Mouse (Mus musculus) forebrain, embryonic 12.5 days (tissue): Measurements from ENCODE around the gene Srl. TPM values are rescaled to one million over a fixed set of nuclear protein-coding genes. Genes with fewer than 3 reads are reported as not detected.
"Not testable (repeated sequence)": the region's sequence is repeated elsewhere in the genome, so short reads cannot be mapped to it uniquely, and the experiment has no call there.

Source experiments
- ATAC-seq: fragments of 200-750 bp; cut with Nextera tagmentation; 2 replicates; pipeline ENCODE4 v1.8.0; 2017; ENCODE audit warnings: moderate TSS enrichment; ENCODE audit not compliant: low FRiP score
- H3K27ac ChIP-seq: fragments of 300-500 bp; sonication (generic); 2 replicates; pipeline ENCODE4 v1.5.1; 2016; ENCODE audit warnings: mild to moderate bottlenecking
- H3K27me3 ChIP-seq: fragments of 300-500 bp; sonication (generic); 2 replicates; pipeline ENCODE4 v1.6.1; 2016; ENCODE audit warnings: mild to moderate bottlenecking
- H3K36me3 ChIP-seq: fragments of 300-500 bp; sonication (generic); replicated peaks from 2 replicates; pipeline ENCODE4 v1.6.1; 2016; ENCODE audit warnings: mild to moderate bottlenecking
- H3K4me1 ChIP-seq: fragments of 300-500 bp; sonication (generic); 2 replicates; pipeline ENCODE4 v1.6.1; 2016
- H3K4me2 ChIP-seq: fragments of 300-500 bp; sonication (generic); 2 replicates; pipeline ENCODE4 v1.6.1; 2016; ENCODE audit warnings: mild to moderate bottlenecking, moderate library complexity
- H3K4me3 ChIP-seq: fragments of 300-500 bp; sonication (generic); replicated peaks from 2 replicates; pipeline ENCODE4 v1.5.1; 2016; ENCODE audit warnings: mild to moderate bottlenecking
- H3K9ac ChIP-seq: fragments of 300-500 bp; sonication (generic); 2 replicates; pipeline ENCODE4 v1.6.1; 2016; ENCODE audit warnings: mild to moderate bottlenecking
- H3K9me3 ChIP-seq: fragments of 300-500 bp; sonication (generic); 2 replicates; pipeline ENCODE4 v1.6.1; 2016
- WGBS: fragments of 180-500 bp; shearing (Covaris S2); methylation state at CpG from one replicate; pipeline ENCODE4 v1.1.7; 2016; 5-methylcytosine and 5-hydroxymethylcytosine counted together
- polyA plus RNA-seq: library from polyadenylated mRNA; unstranded; fragments of >200 nt; fragmentation: Nextera tagmentation; extraction: Ambion mirVana; gene quantifications from 2 replicates; pipeline ENCODE4 v1.2.1, GENCODE M21; 2016

The Srl gene
- polyA plus RNA-seq = 27.6 and 30.7 TPM in 2 replicates

DNA sequence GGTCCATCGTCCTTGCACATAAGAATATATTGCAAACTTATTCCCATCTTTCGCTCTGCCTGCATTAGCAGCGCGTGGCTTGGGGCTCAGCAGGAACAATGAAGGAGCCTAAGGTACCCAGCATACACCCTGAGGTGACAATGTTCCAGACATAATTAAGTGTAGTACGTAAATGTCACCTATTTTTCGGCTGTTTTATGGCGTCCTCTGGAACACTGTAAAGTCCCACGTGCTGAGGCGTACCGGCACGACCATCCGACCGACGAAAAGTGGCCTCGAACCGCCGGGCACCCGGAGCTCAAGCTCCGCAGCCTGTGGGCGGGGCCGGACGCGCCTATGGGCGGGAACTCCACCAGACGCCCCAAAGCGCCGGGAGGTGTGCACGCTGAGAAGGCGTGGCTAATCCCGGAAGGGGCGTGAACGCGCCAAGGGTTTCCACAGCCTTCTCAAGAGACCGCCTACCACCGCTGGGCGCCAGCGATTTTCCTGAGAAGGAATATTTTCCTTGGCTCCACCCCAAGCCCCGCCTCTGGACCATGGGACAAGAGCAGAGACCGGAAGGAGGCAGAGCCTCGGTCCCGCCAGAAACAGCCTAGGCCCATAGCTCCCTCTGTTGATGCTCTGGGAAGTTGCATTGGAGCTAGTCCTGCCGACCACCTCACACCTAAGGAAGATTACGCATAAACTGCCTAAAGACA lies at the start of gene Srl:
Gene Srl, minus strand, starts transcription at position 316 of the 698 bp plus-strand sequence.
- peak; percentile 97 for ATAC-seq
- H3K4me1 ChIP-seq = peaks cover 9% of the 10 kb centered on the region; the same call in 1 of the 2 replicates
- under 1% methylated on average over 43 of the region's 43 CpGs for WGBS
- peaks cover 19% of the 10 kb centered on the region for H3K36me3 ChIP-seq
- H3K4me2 ChIP-seq = peak within 1 kb of the TSS; percentile 58
- peak within 1 kb of the TSS; percentile 46 for H3K4me3 ChIP-seq
- H3K27me3 ChIP-seq = no peaks in the 10 kb centered on the region
- H3K27ac ChIP-seq = peak within 1 kb of the TSS; percentile 38; the same call in 1 of the 2 replicates
- H3K9ac ChIP-seq = peak within 1 kb of the TSS; percentile 41
- no peaks in the 10 kb centered on the region for H3K9me3 ChIP-seq

DNA sequence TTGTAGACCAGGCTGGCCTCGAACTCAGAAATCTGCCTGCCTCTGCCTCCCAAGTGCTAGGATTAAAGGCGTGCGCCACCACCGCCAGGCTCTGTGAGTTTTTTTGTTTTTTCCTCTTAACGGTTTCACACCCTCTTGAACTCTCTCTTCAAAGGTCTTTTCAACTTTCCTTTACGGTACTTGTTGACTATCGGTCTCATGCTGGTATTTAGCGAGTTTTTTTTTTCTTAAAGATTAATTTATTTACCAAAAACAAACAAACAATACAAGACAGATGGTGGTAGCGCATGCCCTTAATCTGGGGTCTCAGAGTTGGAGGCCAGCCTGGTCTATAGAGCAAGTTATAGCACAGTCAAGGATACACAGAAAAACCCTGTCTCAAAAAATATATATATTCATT lies 48.6 kb upstream of the Srl start:
- no peaks in the 10 kb centered on the region for H3K27me3 ChIP-seq
- H3K27ac ChIP-seq = no peak overlapping the region
- no peaks in the 10 kb centered on the region for H3K9me3 ChIP-seq
- H3K4me1 ChIP-seq = peaks cover 37% of the 10 kb centered on the region
- peaks cover 6% of the 10 kb centered on the region; the same call in 1 of the 2 replicates for H3K36me3 ChIP-seq
- ATAC-seq = no peak
- H3K4me3 ChIP-seq = no peak overlapping the region
- WGBS = 98% methylated on average over 9 of the region's 9 CpGs
- H3K9ac ChIP-seq = no peak overlapping the region
- no peak overlapping the region for H3K4me2 ChIP-seq

DNA sequence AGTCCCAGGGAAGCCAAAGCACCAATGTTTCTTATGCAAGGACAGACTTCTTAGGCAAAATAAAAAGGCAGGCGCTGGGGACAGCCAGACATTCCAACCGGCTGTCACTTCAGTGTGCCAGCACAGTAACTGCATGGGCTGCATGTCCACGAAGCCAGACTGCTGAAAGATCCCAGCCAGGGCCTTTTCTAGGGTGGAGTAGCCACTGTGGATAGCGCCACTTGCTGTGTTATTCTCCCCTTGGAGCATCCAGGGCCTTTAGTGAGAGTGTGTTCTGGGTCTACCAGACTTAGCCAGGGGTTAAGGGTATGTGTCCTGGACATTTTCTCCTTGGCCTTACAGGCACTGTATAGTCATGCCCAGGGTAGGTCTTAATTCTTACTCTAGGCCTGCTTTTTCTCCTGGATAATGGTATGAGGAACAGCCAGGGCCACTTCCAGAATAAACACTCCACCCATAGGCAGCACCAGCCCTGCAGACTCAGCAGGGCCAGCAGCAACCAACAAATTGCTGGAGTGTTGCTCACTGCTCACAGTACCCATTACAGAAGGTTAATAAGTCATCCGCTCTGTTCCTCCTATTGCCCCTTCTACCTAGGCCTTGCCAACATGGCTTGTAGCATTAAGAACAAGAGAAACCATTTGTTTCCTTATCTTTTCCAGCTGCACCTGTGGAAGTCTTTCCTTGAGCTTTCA lies 46.0 kb upstream of the Srl start:
- Histone ChIP-seq H3K27me3 (no peaks in the 10 kb centered on the region), H3K4me3 (no peak overlapping the region), H3K9me3 (no peaks in the 10 kb centered on the region), H3K9ac (no peak overlapping the region; the same call in 1 of the 2 replicates), H3K4me1 (peaks cover 21% of the 10 kb centered on the region), H3K36me3 (peaks cover 6% of the 10 kb centered on the region; the same call in 1 of the 2 replicates), H3K27ac (peak overlapping the region; percentile 84), H3K4me2 (peak overlapping the region; percentile 65; the same call in 1 of the 2 replicates)
- 60% methylated on average over 5 of the region's 5 CpGs for WGBS
- no peak for ATAC-seq

DNA sequence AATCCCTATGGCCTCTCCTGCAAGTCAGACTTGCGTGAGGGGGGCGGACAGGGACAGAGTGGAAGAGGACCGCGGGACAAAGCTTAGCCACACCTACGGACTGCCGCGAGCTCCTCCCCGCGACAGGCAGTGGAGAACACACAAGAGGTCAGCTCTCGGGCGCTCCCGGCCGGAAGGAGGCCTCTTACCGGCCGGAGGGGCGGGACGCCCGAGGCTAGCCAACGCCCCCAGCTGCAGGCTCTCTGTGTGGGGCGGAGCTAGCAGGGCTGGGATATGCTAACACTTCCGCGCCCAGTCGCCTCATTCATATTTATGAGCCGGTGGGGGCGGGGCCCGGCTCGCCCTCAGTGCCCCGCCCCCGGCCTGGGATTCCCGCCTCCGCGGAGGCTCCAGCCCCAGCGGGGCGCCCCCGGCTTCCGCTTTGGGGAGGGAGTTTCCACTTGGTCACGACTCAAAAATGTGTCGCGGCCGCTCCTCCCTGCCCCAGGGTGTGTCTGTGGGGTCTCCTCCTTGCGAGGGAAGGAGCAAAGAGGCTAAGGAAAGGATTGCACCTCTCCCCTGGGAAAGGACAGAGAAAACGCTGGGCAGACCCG lies 45.0 kb upstream of the Srl start:
- Histone ChIP-seq H3K4me3 (peak overlapping the region; percentile 48), H3K4me1 (peaks cover 18% of the 10 kb centered on the region), H3K9me3 (no peaks in the 10 kb centered on the region), H3K27ac (peak overlapping the region; percentile 84), H3K9ac (peak overlapping the region; percentile 54), H3K4me2 (peak overlapping the region; percentile 65), H3K27me3 (no peaks in the 10 kb centered on the region), H3K36me3 (peaks cover 6% of the 10 kb centered on the region; the same call in 1 of the 2 replicates)
- ATAC-seq = peak; percentile 99
- WGBS = under 1% methylated on average over 43 of the region's 43 CpGs

DNA sequence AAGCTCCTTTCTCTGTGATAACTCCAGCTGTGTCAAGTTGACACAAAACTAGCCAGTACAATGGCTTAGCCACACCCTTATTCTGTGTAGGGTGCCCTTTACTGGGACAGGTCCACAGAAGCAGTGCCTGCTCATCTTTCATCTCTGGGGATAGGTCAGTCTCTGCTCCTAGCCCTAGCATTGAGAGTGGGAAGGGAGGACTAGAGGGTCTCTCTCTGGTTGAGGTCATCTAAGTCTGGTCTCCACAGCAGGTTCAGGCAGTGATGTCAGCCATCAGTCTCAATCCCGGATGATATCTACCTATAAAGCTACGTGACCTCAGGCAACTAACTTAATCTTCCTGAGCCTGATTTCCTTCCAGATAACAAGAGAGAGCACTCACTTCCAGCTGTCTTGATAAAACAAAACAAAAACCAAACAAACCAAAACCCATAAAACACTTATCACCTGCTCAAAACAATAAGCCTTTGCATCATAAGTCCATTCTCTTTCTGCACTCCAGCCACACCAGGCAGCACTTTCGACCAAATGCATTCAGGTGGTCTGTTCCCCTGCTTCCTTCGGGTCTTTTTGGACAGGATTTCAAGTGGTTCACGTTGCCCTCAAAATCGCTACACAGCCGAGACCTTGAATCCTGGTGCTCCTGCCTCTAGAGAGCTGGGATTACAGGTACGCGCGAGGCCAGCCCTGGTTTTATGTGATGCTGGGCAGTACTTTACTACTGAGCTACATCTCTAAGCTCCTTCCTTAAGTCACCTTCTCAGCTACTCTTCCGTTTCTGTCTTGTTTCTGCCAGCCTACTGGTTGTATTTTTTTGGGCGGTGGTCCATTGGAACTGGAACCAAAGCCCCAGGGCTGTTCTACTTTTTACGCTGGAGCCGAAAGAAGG lies 44.3 kb upstream of the Srl start:
- Histone ChIP-seq H3K9me3 (no peaks in the 10 kb centered on the region), H3K4me1 (peaks cover 18% of the 10 kb centered on the region), H3K27me3 (no peaks in the 10 kb centered on the region), H3K27ac (peak overlapping the region; percentile 84), H3K4me3 (peak overlapping the region; percentile 48), H3K36me3 (peaks cover 6% of the 10 kb centered on the region; the same call in 1 of the 2 replicates), H3K4me2 (peak overlapping the region; percentile 65), H3K9ac (peak overlapping the region; percentile 54)
- ATAC-seq = peak; percentile 30
- WGBS = 10% methylated on average over 14 of the region's 14 CpGs

DNA sequence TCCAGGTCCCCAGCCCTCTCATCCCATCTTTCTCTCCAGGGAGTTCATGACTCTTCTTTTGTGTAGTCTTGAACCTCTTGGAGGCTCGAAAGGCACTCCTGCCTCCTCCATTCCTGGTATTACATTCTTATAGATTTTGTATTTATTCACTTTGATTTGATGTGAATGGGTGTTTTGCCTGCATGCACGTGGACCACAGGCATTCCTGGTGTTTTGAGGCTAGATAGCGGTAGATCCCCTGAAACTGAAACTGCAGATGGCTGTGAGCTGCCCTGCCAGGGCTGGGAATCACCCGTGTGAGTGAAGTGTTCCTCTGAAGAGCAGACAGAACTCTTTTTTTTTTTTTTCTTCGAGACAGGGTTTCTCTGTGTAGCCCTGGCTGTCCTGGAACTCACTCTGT lies 42.8 kb upstream of the Srl start:
- Histone ChIP-seq H3K9ac (no peak overlapping the region), H3K4me3 (no peak overlapping the region), H3K9me3 (no peaks in the 10 kb centered on the region), H3K27me3 (no peaks in the 10 kb centered on the region), H3K27ac (no peak overlapping the region), H3K4me2 (no peak overlapping the region), H3K36me3 (no peaks in the 10 kb centered on the region), H3K4me1 (peaks cover 18% of the 10 kb centered on the region)
- 76% methylated on average over 5 of the region's 5 CpGs for WGBS
- ATAC-seq = no peak

DNA sequence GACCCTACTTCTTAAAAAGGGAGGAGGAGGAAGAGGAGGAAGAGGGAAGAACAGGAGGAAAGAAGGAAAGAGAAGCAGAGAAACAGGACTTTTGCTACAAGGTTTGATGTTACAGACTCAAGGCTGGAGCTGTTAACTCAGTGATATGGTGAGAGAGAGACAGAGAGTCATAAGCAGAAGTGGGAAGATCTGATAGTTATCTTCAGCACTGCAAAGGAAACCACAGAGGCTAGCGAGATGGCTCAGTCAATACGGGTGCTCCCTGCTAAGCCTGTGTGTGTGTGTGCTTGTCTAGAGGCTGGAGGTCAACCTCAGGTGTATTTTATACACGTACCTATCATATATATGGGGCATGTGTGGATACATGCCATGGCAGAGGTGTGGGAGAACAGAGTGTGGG lies 42.2 kb upstream of the Srl start:
- Histone ChIP-seq H3K9me3 (no peaks in the 10 kb centered on the region), H3K36me3 (no peaks in the 10 kb centered on the region), H3K9ac (no peak overlapping the region), H3K27ac (no peak overlapping the region), H3K4me1 (peaks cover 18% of the 10 kb centered on the region), H3K4me2 (no peak overlapping the region), H3K4me3 (no peak overlapping the region), H3K27me3 (no peaks in the 10 kb centered on the region)
- WGBS = 91% methylated on average over 3 of the region's 3 CpGs
- ATAC-seq = no peak

DNA sequence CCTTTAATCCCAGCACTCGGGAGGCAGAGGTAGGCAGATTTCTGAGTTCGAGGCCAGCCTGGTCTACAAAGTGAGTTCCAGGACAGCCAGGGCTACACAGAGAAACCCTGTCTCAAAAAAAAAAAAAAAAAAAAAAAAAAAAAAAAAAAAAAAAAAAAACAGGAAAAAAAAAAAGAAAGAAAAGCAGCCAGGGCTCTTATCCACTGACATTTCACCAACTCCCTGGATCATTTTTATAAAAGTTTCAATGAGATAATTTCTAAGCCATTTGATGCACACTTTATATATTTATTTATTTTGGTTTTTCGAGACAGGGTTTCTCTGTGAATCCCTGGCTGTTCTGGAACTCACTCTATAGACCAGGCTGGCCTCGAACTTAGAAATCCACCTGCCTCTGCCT lies 39.6 kb upstream of the Srl start:
- H3K4me3 ChIP-seq, ATAC-seq, H3K9ac ChIP-seq, H3K27ac ChIP-seq, H3K4me1 ChIP-seq, H3K9me3 ChIP-seq, H3K27me3 ChIP-seq, H3K4me2 ChIP-seq, H3K36me3 ChIP-seq: not testable (repeated sequence)
- WGBS = 92% methylated on average over 4 of the region's 4 CpGs

DNA sequence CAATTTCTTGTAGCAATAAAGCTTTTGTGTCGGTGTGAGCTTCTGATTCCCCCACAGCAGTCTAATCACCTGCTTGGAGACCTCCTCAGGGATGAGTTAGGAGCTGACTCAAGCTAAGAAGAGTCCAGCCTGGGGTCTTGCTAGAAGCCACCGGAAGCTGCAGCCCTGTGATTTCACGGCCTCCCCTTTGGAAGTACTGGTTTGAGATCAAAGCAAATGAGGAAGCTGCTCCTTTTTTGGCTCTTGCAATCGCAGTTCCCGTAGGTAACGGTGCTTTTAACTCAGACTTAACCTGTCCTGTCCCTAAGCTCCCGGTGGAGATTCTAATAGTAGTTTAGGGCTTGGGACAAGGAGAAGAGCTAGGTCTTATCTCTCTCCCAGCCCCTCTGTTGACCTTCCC lies 37.0 kb upstream of the Srl start:
- 79% methylated on average over 7 of the region's 7 CpGs for WGBS
- Histone ChIP-seq H3K9ac (no peak overlapping the region), H3K27ac (no peak overlapping the region), H3K4me1 (0 out of 2 replicates have a peak, but pooled peaks cover 4% of the 10 kb centered on the region), H3K27me3 (no peaks in the 10 kb centered on the region), H3K4me2 (no peak overlapping the region), H3K4me3 (no peak overlapping the region), H3K36me3 (no peaks in the 10 kb centered on the region), H3K9me3 (no peaks in the 10 kb centered on the region)
- no peak for ATAC-seq

DNA sequence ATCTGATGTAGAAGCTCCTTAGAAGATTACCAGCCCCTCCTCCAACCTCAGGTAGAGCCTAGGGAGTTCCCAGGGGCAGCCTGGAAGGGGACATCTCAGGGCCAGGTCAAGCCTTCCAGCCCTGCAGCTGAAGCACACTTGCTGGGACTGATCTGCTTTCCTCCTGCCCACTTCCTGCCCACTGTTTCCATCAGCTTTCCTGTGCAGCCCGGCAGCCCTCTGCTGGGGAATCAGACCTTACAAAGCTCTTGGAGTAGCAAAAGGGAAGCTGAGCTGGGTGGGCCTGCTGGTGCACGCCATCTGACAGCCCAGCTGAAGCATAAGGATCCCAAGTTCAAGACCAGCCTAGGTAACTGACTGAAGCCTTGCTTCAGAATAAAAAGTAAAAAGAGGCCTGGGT lies 35.3 kb upstream of the Srl start:
- Histone ChIP-seq H3K9ac (no peak overlapping the region), H3K4me1 (0 out of 2 replicates have a peak, but pooled peaks cover 4% of the 10 kb centered on the region), H3K36me3 (no peaks in the 10 kb centered on the region), H3K4me2 (no peak overlapping the region), H3K27ac (no peak overlapping the region), H3K27me3 (no peaks in the 10 kb centered on the region), H3K4me3 (no peak overlapping the region), H3K9me3 (no peaks in the 10 kb centered on the region)
- WGBS = 68% methylated on average over 2 of the region's 2 CpGs
- ATAC-seq = no peak

DNA sequence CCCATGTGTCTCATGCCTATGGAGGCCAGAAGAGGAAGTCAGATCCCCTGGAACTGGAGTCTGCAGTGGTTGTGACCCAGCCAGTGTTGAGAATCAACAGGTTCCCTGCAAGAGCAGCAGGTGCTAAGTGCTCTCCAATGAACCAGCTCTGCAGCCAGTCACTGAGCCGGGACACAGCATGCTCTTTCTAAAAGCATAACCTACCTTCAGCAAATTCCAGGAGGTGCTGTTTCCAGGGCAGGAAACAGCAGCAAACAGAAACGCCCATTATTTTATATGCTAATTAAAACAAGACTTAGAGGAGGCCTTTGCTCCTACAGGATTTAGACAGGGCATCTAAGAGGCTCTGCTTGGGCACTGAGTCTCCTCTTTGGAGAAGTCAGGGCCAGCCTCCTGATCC lies 34.4 kb upstream of the Srl start:
- Histone ChIP-seq H3K36me3 (no peaks in the 10 kb centered on the region), H3K4me1 (0 out of 2 replicates have a peak, but pooled peaks cover 5% of the 10 kb centered on the region), H3K27me3 (no peaks in the 10 kb centered on the region), H3K9me3 (no peaks in the 10 kb centered on the region), H3K4me2 (no peak overlapping the region), H3K9ac (no peak overlapping the region), H3K27ac (no peak overlapping the region), H3K4me3 (no peak overlapping the region)
- ATAC-seq = no peak
- 59% methylated on average over 2 of the region's 2 CpGs for WGBS
